Mouse (Mus musculus): ENCODE measurements at regions not wholly inside any gene's neighbourhood (a gene's known extent, or its start where the extent isn't known, plus 50 kb on each side); places are given as distances from the start of the nearest gene placed in this dataset.

DNA sequence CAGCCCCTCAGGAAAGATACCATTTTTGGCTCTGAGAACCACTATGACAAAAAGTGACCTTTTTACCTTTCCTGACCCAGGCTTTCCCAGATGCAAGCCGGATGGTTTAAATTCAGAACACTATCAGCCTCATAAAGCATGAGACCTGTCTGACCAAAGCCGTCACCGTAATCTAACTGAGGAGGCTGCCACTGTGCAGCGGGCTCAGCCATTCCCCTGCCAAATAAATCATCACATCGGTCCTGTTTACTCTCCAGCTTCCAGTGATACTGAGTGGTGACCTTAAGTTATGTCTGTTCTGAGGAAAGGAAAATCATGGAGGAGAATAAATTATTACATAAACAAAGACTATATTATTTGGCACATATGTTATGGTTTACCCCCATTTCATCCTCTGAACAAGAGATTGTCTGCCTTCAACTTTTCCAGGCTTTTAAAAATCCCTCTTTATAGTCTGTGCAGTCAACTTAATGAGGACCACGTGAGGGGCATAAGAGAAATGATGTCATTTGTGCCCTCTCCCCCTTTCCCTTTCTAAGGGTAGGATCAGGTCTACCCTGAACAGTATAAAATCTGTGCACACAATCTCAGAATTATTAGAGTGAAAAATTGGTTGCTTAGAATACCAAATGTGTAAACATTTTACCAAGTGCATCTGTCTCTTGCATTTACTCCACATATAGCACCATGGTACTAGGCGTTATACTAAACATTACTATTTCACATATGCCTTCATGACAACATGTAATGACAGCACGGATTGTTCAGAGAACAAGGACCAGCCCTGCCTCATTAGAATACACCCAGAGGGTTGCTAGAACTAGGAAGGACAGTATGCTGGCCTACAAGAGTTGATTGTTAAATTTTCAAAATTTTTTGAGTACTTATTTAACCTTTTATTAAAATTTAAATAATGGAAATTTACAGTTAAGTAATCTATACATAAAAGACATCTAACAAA lies 401.9 kb upstream of the Xrcc4 start:
- H3K27ac ChIP-seq (replicated peaks): no peak overlapping the region
- WGBS (ENCODE audit: insufficient replicate concordance): 55% methylated on average over 8 of the region's 8 CpGs
- H3K4me2 ChIP-seq: no peak overlapping the region
- H3K27me3 ChIP-seq: no peaks in the 10 kb centered on the region
- H3K9ac ChIP-seq: no peak overlapping the region
- no peaks in the 10 kb centered on the region for H3K9me3 ChIP-seq (replicated peaks)
- no peaks in the 10 kb centered on the region for H3K36me3 ChIP-seq (replicated peaks)
- ATAC-seq (ENCODE audit: insufficient read depth): no peak
- no peak overlapping the region for H3K4me3 ChIP-seq (replicated peaks)
- no peaks in the 10 kb centered on the region for H3K4me1 ChIP-seq (replicated peaks)

DNA sequence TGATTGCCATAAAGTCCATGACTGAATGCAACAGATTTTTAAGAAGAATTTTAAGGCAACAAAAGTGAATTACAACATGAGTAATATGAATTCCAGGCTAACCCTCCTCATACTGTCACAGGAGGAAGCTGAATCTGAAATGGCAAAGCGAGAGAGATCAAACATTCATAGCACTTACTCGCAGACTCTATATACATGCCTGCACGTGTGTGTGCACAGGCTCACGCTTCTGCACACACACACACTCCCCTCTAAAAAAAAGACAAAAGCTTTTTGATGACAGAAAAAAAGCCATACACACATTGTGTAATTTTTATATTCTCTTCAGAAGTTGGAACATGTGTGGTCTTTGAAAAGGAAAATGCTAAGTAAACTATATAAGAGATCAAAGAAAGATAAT lies 391.1 kb upstream of the Xrcc4 start:
- Histone ChIP-seq H3K4me2 (no peak overlapping the region), H3K4me1 (replicated peaks) (no peaks in the 10 kb centered on the region), H3K9ac (no peak overlapping the region), H3K9me3 (replicated peaks) (no peaks in the 10 kb centered on the region), H3K4me3 (replicated peaks) (no peak overlapping the region), H3K27ac (replicated peaks) (no peak overlapping the region), H3K36me3 (replicated peaks) (no peaks in the 10 kb centered on the region), H3K27me3 (no peaks in the 10 kb centered on the region)
- ATAC-seq (ENCODE audit: insufficient read depth): no peak
- 68% methylated on average over 4 of the region's 4 CpGs for WGBS (ENCODE audit: insufficient replicate concordance)

DNA sequence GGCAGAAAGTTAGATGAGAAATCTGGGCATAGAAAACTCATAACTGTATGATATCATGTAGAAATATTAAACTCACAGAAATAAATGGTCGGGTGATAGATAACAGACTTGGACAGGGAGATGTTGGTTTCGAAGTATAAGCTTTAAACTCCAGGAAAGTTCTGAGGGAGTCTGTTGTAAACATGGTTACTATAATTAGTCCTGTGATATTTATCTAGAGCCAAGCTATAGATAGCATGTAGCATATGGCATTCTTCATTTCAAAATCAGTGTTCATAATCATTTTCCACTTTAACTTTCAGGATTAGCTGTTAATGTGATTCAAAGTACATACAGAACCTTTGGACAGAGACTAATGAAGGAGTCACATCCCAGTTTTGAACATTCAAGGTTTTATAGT lies 387.5 kb upstream of the Xrcc4 start:
- H3K9ac ChIP-seq: no peak overlapping the region
- 57% methylated on average over 2 of the region's 2 CpGs for WGBS (ENCODE audit: insufficient replicate concordance)
- no peak overlapping the region for H3K4me2 ChIP-seq
- no peaks in the 10 kb centered on the region for H3K4me1 ChIP-seq (replicated peaks)
- no peaks in the 10 kb centered on the region for H3K9me3 ChIP-seq (replicated peaks)
- no peak overlapping the region for H3K27ac ChIP-seq (replicated peaks)
- H3K4me3 ChIP-seq (replicated peaks): no peak overlapping the region
- no peaks in the 10 kb centered on the region for H3K27me3 ChIP-seq
- H3K36me3 ChIP-seq (replicated peaks): no peaks in the 10 kb centered on the region
- no peak for ATAC-seq (ENCODE audit: insufficient read depth)

DNA sequence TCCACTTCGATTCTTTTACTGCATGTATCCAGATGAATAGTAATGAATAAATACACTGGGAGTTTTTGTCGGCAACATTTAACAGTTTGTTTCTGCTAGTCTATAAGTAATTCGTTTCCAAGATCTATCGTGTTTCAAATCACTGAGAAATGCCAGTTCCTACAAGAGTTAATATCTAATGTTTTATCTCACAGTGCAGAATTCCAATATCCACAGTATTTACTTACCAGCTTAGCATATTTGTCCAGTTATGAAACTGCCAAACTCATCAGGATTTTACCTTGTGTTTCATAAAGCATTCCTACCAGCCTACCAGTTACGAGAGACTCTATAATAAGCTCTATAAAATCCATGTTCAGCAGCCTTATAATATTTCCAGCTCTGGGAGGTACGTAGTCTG lies 385.1 kb upstream of the Xrcc4 start:
- H3K4me2 ChIP-seq: no peak overlapping the region
- H3K27me3 ChIP-seq: no peaks in the 10 kb centered on the region
- ATAC-seq (ENCODE audit: insufficient read depth): no peak
- no peaks in the 10 kb centered on the region for H3K36me3 ChIP-seq (replicated peaks)
- no peaks in the 10 kb centered on the region for H3K9me3 ChIP-seq (replicated peaks)
- no peaks in the 10 kb centered on the region for H3K4me1 ChIP-seq (replicated peaks)
- no peak overlapping the region for H3K9ac ChIP-seq
- no peak overlapping the region for H3K27ac ChIP-seq (replicated peaks)
- H3K4me3 ChIP-seq (replicated peaks): no peak overlapping the region
- 65% methylated on average over 6 of the region's 6 CpGs for WGBS (ENCODE audit: insufficient replicate concordance)

DNA sequence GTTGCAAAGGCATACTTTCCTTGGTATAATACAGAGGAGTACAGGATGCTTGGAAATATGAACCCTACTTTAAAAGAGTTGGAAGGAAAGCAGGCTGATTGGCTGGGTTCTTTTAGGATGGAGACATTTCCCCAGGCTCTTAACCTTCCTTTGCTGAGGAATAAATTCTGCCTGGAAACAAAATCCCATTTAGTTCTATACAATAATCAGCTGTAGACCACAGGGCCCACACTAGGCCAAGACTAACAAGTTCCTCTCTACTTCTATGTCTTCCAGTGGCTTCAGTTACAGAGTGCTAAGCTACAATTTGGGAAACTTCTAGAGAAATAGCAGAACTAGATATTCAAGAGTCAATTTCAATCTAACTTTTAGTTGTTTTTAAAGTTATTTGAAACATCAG lies 384.6 kb upstream of the Xrcc4 start:
- no peaks in the 10 kb centered on the region for H3K36me3 ChIP-seq (replicated peaks)
- no peak for ATAC-seq (ENCODE audit: insufficient read depth)

DNA sequence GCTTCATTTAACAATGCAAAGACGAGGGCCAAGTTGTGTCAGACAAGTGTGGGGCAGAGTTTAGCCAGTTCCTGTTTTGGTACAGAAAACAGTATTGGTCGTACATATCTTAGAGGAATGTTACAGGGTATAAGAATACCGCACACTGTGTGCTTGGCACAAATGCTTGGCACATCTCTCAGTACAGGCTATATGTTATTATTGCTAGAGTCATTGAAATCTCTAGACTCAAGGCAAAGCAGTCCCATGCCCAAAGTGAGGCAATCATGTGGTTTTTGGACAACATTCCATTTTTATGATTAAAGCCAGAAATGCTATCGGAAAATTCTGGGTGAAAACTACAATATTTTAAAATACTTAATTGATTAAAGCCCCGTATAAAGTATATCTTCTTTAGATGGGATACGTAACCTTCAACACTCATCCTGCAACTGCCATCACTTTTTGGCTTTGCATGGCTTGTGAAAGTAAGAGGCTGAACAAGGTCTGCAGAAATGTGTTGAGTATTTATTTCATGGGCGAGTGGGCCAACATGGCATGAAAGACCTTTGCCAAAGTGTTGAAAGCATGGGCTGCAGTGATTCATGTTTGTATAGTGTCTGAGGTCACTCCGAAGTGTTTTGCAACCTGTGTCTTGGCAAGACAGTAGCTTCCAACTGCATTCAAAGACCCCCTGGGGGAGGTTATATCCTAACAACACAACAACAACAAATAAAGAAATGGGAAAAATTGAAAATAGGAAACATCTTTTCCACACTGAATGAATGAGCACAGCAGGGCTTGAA lies 383.8 kb upstream of the Xrcc4 start:
- Histone ChIP-seq H3K4me3 (replicated peaks) (no peak overlapping the region), H3K4me1 (replicated peaks) (no peaks in the 10 kb centered on the region), H3K36me3 (replicated peaks) (no peaks in the 10 kb centered on the region), H3K9me3 (replicated peaks) (no peaks in the 10 kb centered on the region), H3K4me2 (no peak overlapping the region), H3K27me3 (no peaks in the 10 kb centered on the region), H3K9ac (no peak overlapping the region), H3K27ac (replicated peaks) (no peak overlapping the region)
- ATAC-seq (ENCODE audit: insufficient read depth): no peak
- 63% methylated on average over 8 of the region's 8 CpGs for WGBS (ENCODE audit: insufficient replicate concordance)

More for the DNA sequence above, 384.6 kb upstream of the Xrcc4 start:
- H3K27ac ChIP-seq (replicated peaks): no peak overlapping the region
- H3K9me3 ChIP-seq (replicated peaks): no peaks in the 10 kb centered on the region
- no peak overlapping the region for H3K4me2 ChIP-seq
- H3K4me3 ChIP-seq (replicated peaks): no peak overlapping the region
- no peak overlapping the region for H3K9ac ChIP-seq
- no peaks in the 10 kb centered on the region for H3K27me3 ChIP-seq
- no peaks in the 10 kb centered on the region for H3K4me1 ChIP-seq (replicated peaks)

DNA sequence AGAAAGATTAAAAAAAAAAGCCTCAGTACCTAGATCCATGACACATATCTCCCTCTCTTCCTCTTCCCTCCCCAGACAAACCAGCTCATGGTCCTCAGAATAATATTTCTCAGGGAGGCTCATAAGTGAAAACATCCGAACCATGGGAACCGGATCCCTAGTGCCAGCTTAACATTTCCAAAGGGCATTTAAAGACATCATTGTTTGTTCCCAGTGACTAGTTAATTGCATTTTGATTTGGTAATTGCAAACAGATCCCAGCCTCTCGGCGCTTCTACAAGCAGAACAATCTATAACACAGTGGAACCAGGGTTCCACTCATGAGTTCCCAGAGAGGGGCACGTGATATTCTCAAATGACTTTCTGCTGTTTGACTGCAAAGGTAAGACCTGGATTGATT lies 376.7 kb upstream of the Xrcc4 start:
- ATAC-seq (ENCODE audit: insufficient read depth): no peak
- Histone ChIP-seq H3K36me3 (replicated peaks) (no peaks in the 10 kb centered on the region), H3K27me3 (no peaks in the 10 kb centered on the region), H3K27ac (replicated peaks) (no peak overlapping the region), H3K9me3 (replicated peaks) (no peaks in the 10 kb centered on the region), H3K9ac (no peak overlapping the region), H3K4me2 (no peak overlapping the region), H3K4me1 (replicated peaks) (no peaks in the 10 kb centered on the region), H3K4me3 (replicated peaks) (no peak overlapping the region)
- 70% methylated on average over 5 of the region's 5 CpGs for WGBS (ENCODE audit: insufficient replicate concordance)

DNA sequence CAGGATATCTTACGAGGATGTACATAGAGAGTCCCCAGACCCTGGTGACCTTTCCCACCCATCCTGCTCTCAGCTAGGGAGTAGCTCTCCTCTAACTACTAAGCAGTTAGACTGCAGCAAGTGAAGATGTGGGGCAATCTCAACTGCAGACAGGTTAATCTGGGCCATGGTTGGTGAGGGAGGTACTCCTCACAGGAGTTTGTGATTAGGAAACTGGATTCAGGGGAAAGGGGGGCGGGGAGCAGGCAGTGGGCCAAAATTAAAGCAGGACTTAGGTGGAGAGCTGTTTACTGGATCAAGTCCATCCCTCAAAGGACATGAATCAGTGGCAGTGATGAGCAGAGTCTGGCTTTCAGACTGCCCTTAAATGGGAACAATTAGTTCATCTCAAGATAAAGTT lies 374.6 kb upstream of the Xrcc4 start:
- 58% methylated on average over 2 of the region's 2 CpGs for WGBS (ENCODE audit: insufficient replicate concordance)
- no peak overlapping the region for H3K9ac ChIP-seq
- no peaks in the 10 kb centered on the region for H3K36me3 ChIP-seq (replicated peaks)
- H3K27me3 ChIP-seq: no peaks in the 10 kb centered on the region
- H3K4me2 ChIP-seq: no peak overlapping the region
- no peak overlapping the region for H3K4me3 ChIP-seq (replicated peaks)
- H3K9me3 ChIP-seq (replicated peaks): no peaks in the 10 kb centered on the region
- no peak overlapping the region for H3K27ac ChIP-seq (replicated peaks)
- H3K4me1 ChIP-seq (replicated peaks): no peaks in the 10 kb centered on the region
- no peak for ATAC-seq (ENCODE audit: insufficient read depth)

DNA sequence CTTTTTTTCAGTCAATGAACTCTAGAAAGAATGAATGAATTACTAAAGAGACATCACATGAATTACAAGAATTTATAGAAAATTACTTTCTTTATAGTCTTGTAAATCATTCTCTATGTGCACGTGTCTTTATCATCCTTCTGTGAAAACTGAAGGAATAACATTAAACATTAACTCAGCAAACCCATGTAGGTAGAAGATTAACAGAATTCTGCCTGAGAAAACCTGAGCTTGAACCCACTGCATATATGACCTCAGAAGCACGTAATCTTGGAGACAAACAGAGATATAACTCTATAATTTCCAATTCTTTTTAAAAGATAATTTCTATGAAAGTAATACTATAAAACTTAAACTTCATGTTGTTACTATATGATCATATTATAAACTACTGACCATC lies 374.0 kb upstream of the Xrcc4 start:
- Histone ChIP-seq H3K27ac (replicated peaks) (no peak overlapping the region), H3K36me3 (replicated peaks) (no peaks in the 10 kb centered on the region), H3K4me1 (replicated peaks) (no peaks in the 10 kb centered on the region), H3K9ac (no peak overlapping the region), H3K27me3 (no peaks in the 10 kb centered on the region), H3K4me2 (no peak overlapping the region), H3K9me3 (replicated peaks) (no peaks in the 10 kb centered on the region), H3K4me3 (replicated peaks) (no peak overlapping the region)
- no peak for ATAC-seq (ENCODE audit: insufficient read depth)
- WGBS (ENCODE audit: insufficient replicate concordance): 37% methylated on average over 2 of the region's 2 CpGs

DNA sequence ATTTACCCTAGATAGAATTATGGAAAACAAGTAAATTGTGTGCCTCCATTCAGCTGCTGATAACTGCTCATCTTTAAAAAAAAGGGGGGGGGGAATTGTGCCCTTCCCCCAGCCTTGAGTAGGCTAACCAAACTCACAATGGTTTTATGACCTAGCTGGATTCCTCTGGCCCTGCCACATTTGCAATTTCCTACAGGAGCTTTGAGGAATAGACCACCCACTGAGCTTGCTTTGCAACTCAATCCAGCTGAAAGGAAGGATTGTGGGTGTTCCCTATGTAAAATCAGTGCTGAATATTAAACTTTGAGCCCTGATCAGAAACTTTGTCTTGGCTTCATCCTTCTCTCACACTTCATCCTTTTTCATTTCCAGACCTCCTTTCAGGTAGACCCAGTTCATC lies 365.2 kb upstream of the Xrcc4 start:
- no peak for ATAC-seq (ENCODE audit: insufficient read depth)

DNA sequence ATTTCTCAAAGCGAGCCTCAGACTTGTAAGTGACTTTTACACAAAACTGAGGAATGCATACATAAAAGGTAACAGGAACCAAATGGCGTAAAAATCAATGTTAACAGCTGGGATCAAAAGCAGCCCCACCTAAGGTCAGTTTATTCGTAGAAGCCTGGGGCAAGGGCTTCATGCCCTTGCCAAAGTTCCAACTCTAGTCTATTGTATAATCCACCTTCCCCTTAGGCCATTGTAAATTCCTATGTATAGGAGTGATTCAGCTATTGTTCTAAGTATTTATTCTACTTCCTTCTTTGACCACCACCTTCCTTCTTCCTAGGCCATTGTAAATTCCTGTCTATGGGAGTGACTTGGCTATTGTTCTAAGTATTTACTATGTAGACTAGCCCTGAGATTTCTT lies 337.5 kb upstream of the Xrcc4 start:
- H3K27ac ChIP-seq (replicated peaks): no peak overlapping the region
- no peaks in the 10 kb centered on the region for H3K4me1 ChIP-seq (replicated peaks)
- H3K4me3 ChIP-seq (replicated peaks): no peak overlapping the region
- WGBS (ENCODE audit: insufficient replicate concordance): 46% methylated on average over 3 of the region's 3 CpGs
- no peak overlapping the region for H3K4me2 ChIP-seq
- ATAC-seq (ENCODE audit: insufficient read depth): no peak
- no peaks in the 10 kb centered on the region for H3K36me3 ChIP-seq (replicated peaks)
- no peak overlapping the region for H3K9ac ChIP-seq
- H3K9me3 ChIP-seq (replicated peaks): no peaks in the 10 kb centered on the region
- H3K27me3 ChIP-seq: no peaks in the 10 kb centered on the region

More for the DNA sequence above, 365.2 kb upstream of the Xrcc4 start:
- no peak overlapping the region for H3K4me2 ChIP-seq
- no peak overlapping the region for H3K4me3 ChIP-seq (replicated peaks)
- H3K27me3 ChIP-seq: no peaks in the 10 kb centered on the region
- H3K36me3 ChIP-seq (replicated peaks): no peaks in the 10 kb centered on the region
- no peaks in the 10 kb centered on the region for H3K4me1 ChIP-seq (replicated peaks)
- H3K9me3 ChIP-seq (replicated peaks): 0 out of 2 replicates have a peak, but pooled peaks cover 2% of the 10 kb centered on the region
- H3K27ac ChIP-seq (replicated peaks): no peak overlapping the region
- no peak overlapping the region for H3K9ac ChIP-seq

Measured in liver, embryonic 15.5 days (tissue).